Mouse (Mus musculus) spleen, adult 2 months (tissue): ENCODE results near the gene Hsd17b11.

Experiments
- CTCF ChIP-seq: fragments of 200-500 bp; IDR thresholded peaks from 2 replicates; pipeline ENCODE4 v1.5.1; 2011; ENCODE audit warnings: mild to moderate bottlenecking, inconsistent platforms; ENCODE audit not compliant: insufficient read depth, insufficient read length, insufficient replicate concordance; ENCODE audit errors: extremely low read depth
- POLR2A ChIP-seq: fragments of 200-500 bp; IDR thresholded peaks from 2 replicates; pipeline ENCODE4 v1.6.1; 2011; ENCODE audit warnings: low read depth, low read length, inconsistent platforms

GRCm38 (mm10) chr5:104022558-104022957, 839 bp upstream of the Hsd17b11 start:
- TF ChIP-seq POLR2A, result no peak
- no peak for TF ChIP-seq CTCF
